Mouse (Mus musculus): ENCODE data around the gene Ak7.

- no peak for TF ChIP-seq CTCF (IDR thresholded peaks at IDR 0.05; ENCODE audit: low read depth)
- no peak for TF ChIP-seq EP300 (IDR thresholded peaks at IDR 0.05; ENCODE audit: low read depth)
These were observed 19.0 kb upstream of the Ak7 start for GRCm38 (mm10) chr12:105686791-105687190.

All from liver, embryonic 14.5 days (tissue).